Mouse (Mus musculus): ENCODE data around the gene Tk1.
A peak's percentile ranks its signal among the peaks of the same experiment; 100 is the strongest.

Tk1 gene

DNA sequence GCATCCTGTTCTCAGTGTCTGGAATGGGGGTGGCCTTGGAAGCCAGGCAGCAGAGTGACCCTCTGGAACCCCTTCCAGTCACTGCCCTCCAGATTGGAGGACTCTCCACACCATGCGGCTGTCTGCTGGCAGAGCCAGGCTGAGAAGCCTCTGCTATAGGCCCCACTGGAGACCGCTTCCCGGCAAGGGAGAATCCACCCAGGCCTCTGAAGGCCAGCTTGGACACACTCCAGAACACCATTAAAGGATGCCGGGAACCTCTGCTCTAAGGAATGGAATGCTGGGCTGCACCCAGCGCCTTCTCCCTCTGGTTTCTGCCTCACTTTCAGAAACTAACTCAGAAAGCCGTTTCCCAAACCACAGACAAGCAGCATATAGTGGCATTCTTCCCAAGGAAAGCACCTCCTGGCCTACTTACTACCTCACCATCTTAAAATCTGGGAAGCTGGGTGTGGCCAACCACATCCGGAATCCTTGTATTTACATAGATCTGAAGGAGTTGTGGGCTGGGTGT lies 3.1 kb downstream of the Tk1 start:
- no peak for DNase-seq (ENCODE audit: low read depth, low spot score)

DNA sequence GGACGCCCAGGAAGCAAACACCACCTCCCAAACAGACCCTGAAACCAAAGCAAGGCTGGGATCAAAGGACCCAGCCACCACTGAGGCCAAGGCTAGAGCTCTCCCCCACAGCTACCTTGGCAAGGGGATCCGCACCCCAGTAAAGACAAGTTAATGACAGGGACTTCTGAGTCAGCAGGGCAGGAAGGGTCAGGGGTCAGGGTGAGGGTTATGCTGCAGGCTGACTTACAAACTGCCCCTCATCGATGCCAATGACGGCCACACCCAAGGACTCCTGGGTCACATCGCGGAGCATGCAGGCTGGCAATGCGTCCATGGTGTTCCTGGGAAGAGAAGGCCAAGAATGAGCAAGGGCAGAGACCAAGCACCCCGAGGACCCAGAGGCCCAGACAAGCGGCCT lies 4.0 kb downstream of the Tk1 start:
- DNase-seq (ENCODE audit: low read depth, low spot score) = no peak

DNA sequence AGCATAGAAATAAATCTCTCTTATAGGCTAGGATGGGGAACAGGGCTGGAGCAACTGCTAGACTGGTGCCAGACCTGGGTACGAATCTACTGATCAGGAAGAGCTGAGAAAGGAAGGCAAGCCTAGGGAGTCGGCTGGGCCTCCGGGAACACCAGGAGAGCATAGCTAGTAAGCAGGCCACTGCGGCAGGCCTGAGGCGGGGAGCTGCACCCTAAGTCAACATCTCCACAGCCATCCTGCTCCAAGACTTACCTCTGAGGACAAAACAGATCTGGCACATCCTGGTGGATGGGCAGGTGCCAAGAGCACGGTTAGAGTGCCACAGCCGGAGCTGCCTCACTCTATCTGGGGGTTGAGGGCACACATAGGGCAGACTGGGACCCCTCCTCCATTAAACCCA lies 5.7 kb downstream of the Tk1 start:
- no peak for DNase-seq (ENCODE audit: low read depth, low spot score)

DNA sequence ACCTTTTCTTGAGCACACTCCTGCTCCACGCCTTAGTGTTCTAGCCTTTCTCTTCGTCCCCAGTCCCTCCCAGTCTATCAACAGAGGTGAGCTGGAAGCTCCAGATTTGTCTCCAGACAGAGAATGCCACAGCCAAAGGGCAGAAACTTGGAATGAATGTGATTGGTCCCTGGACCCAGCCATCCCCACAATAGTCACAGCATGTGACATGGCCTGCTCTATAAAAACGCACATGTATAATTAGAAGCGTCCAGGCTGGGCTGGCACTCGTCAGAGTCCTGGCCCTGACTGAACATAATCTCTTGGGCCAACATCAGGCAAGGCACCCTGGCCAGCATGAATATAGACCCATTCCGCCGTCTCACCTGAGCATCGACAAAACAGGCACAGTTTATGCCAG lies 6.8 kb downstream of the Tk1 start:
- DNase-seq (ENCODE audit: low read depth, low spot score) = peak; percentile 94

DNA sequence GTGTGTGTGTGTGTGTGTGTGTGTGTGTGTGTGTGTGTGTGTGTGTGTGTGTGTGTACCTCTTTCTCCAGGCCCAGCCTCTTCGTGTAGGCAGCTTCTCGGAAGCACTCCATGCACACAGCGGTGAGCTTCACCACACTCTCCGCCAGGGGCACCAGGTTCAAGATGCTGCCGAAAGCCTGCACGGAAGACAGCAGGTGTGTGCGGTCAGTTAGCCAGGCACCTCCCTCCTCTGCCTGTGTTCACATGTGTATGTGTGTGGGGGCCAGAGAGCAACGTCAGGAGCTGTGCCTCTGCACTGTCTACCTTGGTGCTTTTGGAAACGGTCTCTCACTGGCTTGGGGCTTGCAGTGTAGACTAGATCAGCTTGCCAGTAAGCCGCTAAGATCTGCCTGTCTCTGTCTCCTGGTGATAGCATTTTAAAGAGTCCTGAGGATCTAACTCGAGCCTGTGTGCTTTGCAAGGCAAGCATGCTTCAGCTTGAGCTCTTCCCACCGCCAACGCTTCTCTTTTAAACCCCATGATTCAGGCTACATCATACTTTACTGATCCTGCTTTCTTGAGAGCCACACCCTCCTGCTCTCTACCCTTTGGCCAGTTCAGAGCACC lies 9.4 kb downstream of the Tk1 start:
- no peak for DNase-seq (ENCODE audit: low read depth, low spot score)

DNA sequence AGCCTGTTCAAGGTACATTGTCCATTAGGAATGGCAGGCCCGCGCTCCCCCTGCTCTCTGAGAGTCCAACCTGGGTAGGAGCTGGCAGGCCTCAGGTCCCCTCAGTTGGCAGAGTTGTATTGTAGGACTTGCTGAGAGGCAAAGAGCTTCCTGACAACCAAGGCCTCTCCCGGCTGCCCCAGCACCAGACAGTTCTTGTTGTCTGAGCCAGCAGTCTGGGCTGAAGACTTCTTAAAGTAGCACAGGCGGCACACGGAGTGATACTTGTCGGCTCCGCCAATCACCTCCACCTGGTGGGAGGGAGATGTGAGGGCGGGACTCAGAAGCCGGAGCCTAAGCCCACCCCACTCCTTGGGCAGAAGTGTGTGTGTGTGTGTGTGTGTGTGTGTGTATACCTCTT lies 10.0 kb downstream of the Tk1 start:
- DNase-seq (ENCODE audit: low read depth, low spot score) = peak; percentile 74

DNA sequence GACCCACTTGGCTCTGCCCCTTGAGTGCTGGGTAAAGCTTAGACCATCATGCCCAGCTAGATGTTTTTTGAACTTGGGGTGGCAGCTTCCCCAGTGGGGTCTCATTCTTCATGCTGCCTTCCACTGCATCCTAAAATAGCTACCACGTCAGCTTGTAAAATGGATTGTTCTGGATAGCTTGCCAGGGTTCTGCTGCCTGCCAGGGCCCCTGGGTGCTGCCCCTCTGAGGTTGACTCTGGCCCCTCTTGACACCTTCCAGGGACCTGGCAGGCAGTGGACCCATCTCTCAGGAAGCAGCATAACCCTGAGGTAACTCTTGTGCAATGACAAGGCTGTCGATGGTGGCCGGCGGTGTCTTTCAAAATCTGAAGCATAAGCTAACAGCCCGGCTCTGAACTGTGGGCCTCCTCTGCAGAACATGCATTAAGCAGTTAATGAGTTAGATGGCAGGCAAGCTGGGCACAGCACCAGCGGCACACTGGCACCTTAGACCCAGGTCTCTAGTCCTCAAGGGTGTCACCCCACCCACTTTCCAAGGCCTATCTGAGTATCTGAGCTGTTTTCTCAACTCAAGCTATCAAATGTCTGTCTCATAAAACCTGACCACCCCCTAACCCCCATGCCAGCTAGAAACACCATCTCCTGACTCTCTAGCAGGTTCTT lies 11.1 kb downstream of the Tk1 start:
- DNase-seq (ENCODE audit: low read depth, low spot score) = no peak

DNA sequence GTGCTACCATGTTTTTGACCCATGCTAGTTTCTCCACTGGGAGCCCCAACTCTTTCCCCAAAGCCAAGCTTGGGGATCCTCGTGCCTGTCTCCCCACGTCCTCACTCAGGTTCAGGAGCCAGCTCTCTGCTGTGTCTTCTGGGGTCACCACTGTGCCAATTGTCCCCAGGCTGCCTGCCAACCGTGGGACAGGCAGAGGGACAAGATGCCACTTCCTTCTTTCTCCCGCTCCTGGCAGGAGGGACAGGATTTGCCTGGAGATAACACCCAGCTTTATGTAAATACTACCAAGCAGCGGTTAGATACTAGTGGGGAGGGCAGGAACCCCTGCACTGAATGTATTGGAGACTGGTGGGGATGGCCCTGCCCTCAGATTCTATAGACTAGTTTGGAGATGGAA lies 12.0 kb downstream of the Tk1 start:
- DNase-seq (ENCODE audit: low read depth, low spot score) = no peak

DNA sequence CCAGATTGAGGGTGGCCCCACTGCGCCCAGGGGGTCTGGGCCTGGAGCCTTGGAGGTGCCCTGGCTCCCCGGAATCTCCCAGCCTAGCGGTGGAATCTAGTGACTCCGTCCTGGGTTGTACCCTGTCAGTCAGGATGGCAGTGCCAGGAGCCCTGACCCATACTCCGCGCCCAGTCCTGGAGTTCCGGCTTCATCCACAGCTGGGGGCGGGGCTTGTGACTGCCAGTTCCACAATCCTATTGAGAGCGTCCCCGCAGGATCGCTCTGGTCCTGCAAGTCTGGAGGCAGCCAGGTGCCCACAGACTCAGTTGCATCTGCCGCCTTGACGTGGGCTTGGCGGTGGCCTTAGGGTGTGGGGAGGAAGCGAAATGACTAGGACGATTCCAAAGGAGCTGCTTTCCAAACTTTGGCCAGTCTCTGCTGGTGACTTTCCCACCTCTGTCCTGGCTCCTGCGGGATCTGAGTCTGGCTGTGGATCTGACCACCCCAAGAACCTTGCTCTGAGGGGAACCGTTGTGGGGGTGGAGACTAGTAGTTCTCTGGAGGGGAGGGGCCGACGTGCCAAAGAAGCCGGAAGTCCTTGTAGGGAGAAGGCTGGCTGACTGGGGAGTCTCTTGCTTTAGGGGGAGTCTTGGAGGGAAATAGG lies 15.4 kb downstream of the Tk1 start:
- DNase-seq (ENCODE audit: low read depth, low spot score) = peak; percentile 82

DNA sequence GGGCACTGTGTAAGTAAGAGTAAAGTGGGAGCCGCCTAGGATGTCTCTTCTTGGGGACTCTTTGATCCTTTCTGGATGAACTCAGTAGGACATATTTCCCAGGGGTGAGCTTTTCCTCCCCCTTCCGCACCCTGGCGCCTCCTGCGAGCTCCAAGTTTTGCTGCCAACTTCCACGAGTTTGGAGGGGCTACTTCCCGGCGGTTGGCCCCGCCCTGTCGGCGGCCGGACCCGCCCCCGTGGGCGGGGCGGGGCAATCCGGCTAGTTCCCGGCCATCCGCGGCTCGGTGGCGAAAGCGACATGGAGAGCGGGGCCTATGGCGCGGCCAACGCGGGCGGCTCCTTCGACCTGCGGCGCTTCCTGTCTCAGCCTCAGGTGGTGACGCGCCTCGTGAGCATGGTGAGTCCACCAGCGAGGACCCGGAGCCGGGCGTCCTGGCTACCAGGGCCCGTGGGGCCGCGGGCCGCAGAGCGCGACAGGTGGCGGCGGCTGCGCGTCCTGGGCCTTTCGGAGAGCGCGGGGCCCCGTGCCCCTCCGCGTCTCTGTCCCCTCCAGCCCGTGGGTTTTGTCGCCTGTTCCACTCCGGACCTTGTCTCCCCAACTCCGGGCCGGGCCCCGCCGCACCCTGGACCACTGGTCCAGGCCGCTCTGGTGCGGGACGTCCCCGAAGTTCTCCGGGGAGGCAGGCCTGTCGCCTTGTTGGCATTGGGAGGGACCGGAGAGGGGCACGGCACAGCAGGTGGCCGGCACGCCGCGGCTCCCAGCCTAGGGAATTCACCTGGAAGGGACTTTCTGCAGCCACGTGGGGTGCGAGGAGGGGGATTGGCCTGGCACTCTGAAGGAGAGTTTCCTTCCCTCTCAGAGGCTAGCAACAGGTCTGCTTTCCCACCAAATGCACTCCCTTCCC lies 16.2 kb downstream of the Tk1 start, which contains the start of the genes Gm20708 and Syngr2:
Gene Gm20708 (plus strand): TSS at position 262 of the 905 bp plus-strand sequence.
Gene Syngr2 (plus strand): TSS at position 262 of the 905 bp plus-strand sequence.
- DNase-seq (ENCODE audit: low read depth, low spot score) = no peak

DNA sequence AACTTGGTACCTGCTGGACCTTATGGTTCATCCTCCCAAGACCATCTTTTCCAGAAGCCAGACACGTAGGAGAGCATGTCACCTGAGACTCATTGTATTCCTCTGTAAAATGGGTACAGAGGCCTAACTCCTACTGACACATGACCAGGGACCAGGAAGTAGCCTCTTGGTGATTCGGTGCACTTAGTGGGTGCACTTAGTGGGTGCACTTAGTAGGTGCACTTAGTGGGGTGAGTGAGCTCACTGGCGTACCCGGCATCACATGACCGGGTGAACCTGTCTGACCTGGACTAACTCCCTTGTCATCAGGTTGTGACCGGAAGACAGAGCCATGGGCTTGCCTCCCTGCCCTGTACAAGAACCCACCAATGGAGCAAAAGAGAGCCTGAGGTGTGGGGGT lies 19.1 kb downstream of the Tk1 start:
- DNase-seq (ENCODE audit: low read depth, low spot score) = no peak

DNA sequence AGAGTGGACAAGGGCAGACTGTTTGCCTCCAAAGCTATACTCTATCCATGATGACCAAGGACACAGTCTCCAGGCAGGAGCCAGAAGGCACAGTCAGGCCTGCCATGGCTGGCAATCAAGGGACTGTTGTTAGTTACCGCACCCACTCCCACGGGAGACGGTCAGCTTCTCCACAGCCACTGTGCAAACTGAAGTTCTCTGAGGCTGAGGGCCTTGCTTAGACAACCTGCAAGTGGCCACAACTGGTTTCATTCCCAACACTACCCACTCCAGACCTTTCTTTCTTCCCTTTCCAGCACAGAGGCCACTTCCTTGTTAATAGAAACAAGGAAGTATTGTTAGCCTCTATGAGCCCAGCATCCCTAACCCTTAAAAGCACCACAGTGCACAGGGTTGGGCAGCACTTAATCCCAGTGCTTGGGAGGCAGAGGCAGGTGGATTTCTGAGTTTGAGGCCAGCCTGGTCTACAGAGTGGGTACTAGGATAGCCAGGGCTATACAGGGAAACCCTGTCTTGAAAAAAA lies 22.7 kb downstream of the Tk1 start:
- no peak for DNase-seq (ENCODE audit: low read depth, low spot score)

DNA sequence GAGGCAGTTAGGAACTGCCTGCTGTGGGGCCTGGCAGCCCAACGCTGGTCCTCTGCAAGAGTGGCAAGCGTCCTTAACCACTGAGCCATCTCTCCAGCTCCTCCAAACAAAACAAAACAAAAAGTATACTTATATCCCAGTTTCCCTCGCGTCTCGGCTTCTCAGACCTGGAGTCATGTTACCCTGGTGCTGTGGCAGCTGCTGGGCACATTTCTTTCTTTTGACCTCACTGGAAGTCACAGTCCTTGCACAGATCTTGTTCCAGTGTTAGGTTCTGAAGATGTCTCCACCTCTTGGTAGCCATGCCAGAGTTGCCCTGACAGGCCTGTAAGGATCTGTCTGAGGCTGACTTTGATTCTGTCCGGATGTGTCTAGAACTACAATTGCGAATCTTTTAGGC lies 24.2 kb downstream of the Tk1 start:
- no peak for DNase-seq (ENCODE audit: low read depth, low spot score)

DNA sequence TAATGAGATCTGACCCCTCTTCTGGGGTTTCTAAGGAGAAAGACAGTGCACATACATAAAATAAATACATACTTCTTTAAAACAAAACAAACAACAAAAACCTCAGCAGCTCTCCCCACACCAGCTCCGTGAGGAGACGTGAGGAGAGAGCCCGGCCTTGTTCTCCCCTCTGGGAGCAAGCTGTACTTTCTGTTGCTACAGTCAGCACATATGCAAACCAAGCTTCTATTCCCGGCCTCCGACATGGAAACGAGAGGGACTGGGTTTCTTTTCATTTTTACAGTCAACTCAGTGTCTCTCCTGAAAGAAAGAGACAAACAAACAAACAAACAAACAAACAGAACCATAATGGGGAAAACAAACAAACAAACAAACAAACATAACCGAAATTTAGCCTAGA lies 25.9 kb downstream of the Tk1 start:
- no peak for DNase-seq (ENCODE audit: low read depth, low spot score)

DNA sequence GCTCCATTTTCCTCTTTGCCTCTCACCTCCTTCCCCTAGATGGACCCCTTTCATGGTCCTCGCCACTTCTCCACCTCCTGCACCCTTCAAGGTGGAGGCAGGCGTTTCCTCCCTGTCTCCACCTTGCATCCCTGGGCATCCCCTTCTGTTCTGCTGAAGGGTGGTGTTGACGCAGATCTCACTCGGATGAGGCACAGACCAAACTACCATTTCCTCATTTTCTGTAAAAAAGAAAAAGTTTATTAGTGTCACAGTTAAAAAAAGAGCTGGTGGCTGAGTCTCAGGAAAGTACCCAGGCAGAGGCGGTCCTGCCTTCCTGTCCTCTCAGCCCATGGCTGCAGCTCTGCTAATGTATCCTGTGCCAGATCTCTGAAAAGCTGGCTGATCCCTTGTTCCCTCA lies 26.7 kb downstream of the Tk1 start:
- DNase-seq (ENCODE audit: low read depth, low spot score) = no peak

DNA sequence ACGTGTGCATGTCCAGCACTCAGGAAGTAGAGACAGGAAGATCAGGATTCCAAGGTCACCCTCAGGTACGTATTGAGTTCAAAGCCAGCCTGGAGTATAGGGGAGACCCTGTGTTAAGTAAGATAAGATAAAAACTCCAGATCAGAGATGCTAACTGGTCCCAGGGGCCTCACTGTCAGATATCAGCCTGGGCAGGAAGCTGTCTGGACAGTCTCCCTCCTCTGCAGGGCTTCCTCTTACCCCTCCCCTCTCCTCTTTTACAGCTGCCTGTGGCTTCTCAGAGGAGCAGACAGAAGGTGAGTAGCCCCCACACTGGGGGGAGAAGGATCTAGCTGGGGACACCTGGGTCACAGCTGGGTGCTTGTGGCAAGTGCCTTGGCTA lies 27.7 kb downstream of the Tk1 start:
- no peak for DNase-seq (ENCODE audit: low read depth, low spot score)

DNA sequence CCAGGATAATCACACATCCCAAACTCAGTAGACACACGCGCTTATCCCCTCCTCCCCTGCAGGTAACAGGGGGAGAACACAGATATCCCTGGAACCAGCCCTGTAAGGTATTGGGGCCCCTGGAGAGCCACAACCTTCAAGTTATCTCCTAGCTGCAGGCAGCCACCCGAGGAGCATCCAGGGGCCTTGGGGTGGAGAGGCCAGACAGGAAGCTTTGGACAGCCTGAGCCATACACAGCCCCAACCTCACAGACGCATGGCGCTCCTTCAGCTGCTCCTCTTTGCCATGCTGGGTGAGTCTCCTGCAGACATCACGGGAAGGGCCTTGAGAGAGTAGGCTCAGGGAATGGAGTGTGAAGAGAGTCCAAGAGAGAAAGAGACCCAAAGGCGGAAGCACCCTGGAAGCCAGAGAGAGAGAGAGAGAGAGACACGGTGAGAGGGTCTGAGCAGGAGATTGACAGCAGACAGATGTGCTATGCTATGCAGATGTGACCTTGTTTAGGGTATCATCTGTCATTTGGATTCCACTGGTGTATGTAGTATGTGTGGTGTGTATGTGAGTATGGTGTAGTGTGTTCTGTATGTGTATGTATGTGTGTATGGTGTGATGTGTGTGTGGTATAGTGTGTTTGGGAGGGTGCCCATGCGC lies 28.3 kb downstream of the Tk1 start, which contains the start of gene 6030468B19Rik:
Gene 6030468B19Rik (plus strand): TSS at position 150 of the 649 bp plus-strand sequence.
- DNase-seq (ENCODE audit: low read depth, low spot score) = no peak

DNA sequence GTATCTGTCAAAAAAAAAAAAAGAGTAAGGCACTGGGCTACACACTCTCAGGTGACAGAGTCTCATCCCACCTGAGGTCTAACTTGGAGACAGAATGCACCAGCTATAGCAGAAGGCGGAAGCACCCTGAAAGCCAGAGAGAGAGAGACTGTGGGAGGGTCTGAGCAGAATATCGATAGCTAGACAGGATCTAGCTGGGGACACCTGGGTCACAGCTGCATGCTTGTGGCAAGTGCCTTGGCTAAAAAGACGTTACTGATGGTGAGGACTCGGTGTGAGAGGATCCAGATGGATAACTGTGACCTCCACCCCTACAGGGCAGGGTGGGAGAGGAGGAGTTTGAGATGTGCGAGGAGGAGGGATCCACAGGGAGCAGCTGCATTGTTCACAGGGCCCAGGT lies 28.9 kb downstream of the Tk1 start:
- no peak for DNase-seq (ENCODE audit: low read depth, low spot score)

DNA sequence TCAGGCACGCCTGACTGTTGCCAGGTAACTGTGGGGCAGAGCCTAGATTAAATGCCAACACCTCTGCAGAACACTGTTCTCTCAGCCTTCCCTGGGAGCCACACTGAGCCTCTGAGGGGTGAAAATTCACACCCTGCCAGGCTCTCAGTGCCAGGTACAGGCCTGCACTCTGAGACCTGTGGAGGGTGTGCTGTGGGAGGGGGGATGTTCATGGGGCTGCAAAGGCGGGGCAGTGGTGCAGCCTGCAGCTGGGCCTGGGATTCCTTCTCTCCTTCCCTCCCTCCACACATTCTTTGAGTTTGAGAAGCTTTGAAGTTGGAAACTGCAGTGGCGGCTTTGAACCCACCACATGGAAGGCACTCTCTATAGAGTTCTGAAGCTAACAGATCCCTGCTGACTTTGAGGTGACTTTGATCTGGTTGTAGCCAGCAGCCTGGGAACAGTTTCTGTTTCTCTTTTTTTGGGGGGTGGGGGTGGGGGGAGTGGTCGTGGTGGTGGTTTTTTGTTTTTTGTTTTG lies 31.8 kb downstream of the Tk1 start:
- no peak for DNase-seq (ENCODE audit: low read depth, low spot score)

DNA sequence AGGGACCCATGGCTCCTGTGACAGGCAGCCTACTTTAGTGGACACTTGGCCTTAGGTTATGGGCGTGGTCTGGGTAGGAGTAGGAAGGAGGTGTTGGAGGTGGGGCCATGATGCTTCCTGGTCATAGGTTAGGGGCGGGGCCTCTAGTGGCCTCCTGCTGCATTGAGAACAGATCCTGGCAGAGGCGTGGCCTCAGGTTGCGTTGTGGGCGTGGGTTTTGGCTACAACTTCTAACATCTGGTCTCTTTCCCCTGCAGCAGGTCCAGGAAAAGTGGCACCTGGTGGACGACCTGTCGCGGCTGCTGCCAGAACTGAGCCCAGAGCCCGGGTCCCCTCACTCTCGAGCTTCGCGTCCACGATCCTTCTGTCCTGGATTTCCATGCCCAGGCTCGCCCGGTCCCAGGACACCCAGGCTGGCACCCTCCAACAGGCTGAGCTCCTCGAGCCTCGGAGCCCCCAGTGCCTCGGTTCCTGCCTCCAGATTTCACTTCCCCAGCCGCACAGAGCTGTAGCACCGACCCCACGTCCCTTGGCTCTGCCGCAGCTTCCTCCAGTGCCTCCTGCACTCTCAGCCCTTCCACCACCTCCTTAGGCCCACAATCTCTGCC lies 33.5 kb downstream of the Tk1 start:
- DNase-seq (ENCODE audit: low read depth, low spot score) = no peak

DNA sequence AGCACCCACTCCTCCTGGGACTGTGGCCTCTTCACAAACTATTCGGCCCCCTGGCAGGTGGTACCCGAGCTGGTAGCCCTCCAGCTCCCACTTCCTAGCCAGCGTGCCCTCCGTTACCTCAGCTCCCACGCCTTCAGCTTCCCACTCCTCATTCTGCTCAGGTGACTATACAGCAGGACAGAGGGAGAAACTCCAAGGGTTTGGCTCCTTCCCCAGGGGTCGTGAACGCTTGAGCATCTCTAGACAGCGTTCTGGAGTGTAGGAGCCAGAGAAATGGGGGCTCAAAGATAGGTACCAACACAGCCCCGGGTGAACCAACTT lies 34.5 kb downstream of the Tk1 start:
- no peak for DNase-seq (ENCODE audit: low read depth, low spot score)
